Mouse (Mus musculus): ENCODE data around the gene AU040320. TPM values are rescaled to one million over a fixed set of nuclear protein-coding genes. Genes with fewer than 3 reads are reported as not detected.
A peak's percentile ranks its signal among the peaks of the same experiment; 100 is the strongest.

Gene AU040320
- polyA plus RNA-seq, 1 experiment: 11.1 TPM

- Histone ChIP-seq H3K4me1 (ENCODE audit: control insufficient read depth, insufficient read depth, insufficient read length, low read length) (peaks cover 5% of the 10 kb centered on the region), H3K4me3 (ENCODE audit: insufficient read depth, low read depth, low read length) (no peak overlapping the region), H3K27ac (replicated peaks; ENCODE audit: low read depth, low read length) (no peak overlapping the region)
These were observed 50.0 kb downstream of the AU040320 start for GRCm38 (mm10) chr4:126803268-126803873.

- Histone ChIP-seq H3K27ac (replicated peaks; ENCODE audit: low read depth, low read length) (no peak overlapping the region), H3K4me3 (ENCODE audit: insufficient read depth, low read depth, low read length) (no peak overlapping the region), H3K4me1 (ENCODE audit: control insufficient read depth, insufficient read depth, insufficient read length, low read length) (peaks cover 5% of the 10 kb centered on the region)
These were observed 52.4 kb downstream of the AU040320 start for GRCm38 (mm10) chr4:126805741-126806140.

- Histone ChIP-seq H3K27ac (replicated peaks; ENCODE audit: low read depth, low read length) (no peak overlapping the region), H3K4me3 (ENCODE audit: insufficient read depth, low read depth, low read length) (no peak overlapping the region), H3K4me1 (ENCODE audit: control insufficient read depth, insufficient read depth, insufficient read length, low read length) (peaks cover 6% of the 10 kb centered on the region)
These were observed 53.5 kb downstream of the AU040320 start for GRCm38 (mm10) chr4:126806692-126807427.

GRCm38 (mm10) chr4:126810566-126810965, 57.2 kb downstream of the AU040320 start:
- Histone ChIP-seq H3K4me3 (ENCODE audit: insufficient read depth, low read depth, low read length) (no peak overlapping the region), H3K4me1 (ENCODE audit: control insufficient read depth, insufficient read depth, insufficient read length, low read length) (peaks cover 9% of the 10 kb centered on the region), H3K27ac (replicated peaks; ENCODE audit: low read depth, low read length) (no peak overlapping the region)

- Histone ChIP-seq H3K4me3 (ENCODE audit: insufficient read depth, low read depth, low read length) (no peak overlapping the region), H3K27ac (replicated peaks; ENCODE audit: low read depth, low read length) (no peak overlapping the region), H3K4me1 (ENCODE audit: control insufficient read depth, insufficient read depth, insufficient read length, low read length) (peaks cover 9% of the 10 kb centered on the region)
These were observed 59.9 kb downstream of the AU040320 start for GRCm38 (mm10) chr4:126813212-126813611.

GRCm38 (mm10) chr4:126814854-126815253, 61.5 kb downstream of the AU040320 start:
- Histone ChIP-seq H3K27ac (replicated peaks; ENCODE audit: low read depth, low read length) (no peak overlapping the region), H3K4me3 (ENCODE audit: insufficient read depth, low read depth, low read length) (no peak overlapping the region), H3K4me1 (ENCODE audit: control insufficient read depth, insufficient read depth, insufficient read length, low read length) (peaks cover 9% of the 10 kb centered on the region)

GRCm38 (mm10) chr4:126822891-126823882, 69.8 kb downstream of the AU040320 start:
- peaks cover 14% of the 10 kb centered on the region for H3K4me1 ChIP-seq (ENCODE audit: control insufficient read depth, insufficient read depth, insufficient read length, low read length)
- peak overlapping the region; percentile 68 for H3K27ac ChIP-seq (replicated peaks; ENCODE audit: low read depth, low read length)
- H3K4me3 ChIP-seq (ENCODE audit: insufficient read depth, low read depth, low read length): no peak overlapping the region

- no peak overlapping the region for H3K4me3 ChIP-seq (ENCODE audit: insufficient read depth, low read depth, low read length)
- peak overlapping the region; percentile 68 for H3K27ac ChIP-seq (replicated peaks; ENCODE audit: low read depth, low read length)
- peaks cover 14% of the 10 kb centered on the region for H3K4me1 ChIP-seq (ENCODE audit: control insufficient read depth, insufficient read depth, insufficient read length, low read length)
These were observed 70.6 kb downstream of the AU040320 start for GRCm38 (mm10) chr4:126823917-126824316.

GRCm38 (mm10) chr4:126831122-126831521, 77.8 kb downstream of the AU040320 start:
- Histone ChIP-seq H3K27ac (replicated peaks; ENCODE audit: low read depth, low read length) (no peak overlapping the region), H3K4me1 (ENCODE audit: control insufficient read depth, insufficient read depth, insufficient read length, low read length) (no peaks in the 10 kb centered on the region), H3K4me3 (ENCODE audit: insufficient read depth, low read depth, low read length) (no peak overlapping the region)

- H3K27ac ChIP-seq (replicated peaks; ENCODE audit: low read depth, low read length): no peak overlapping the region
- no peaks in the 10 kb centered on the region for H3K4me1 ChIP-seq (ENCODE audit: control insufficient read depth, insufficient read depth, insufficient read length, low read length)
- H3K4me3 ChIP-seq (ENCODE audit: insufficient read depth, low read depth, low read length): no peak overlapping the region
These were observed 85.5 kb downstream of the AU040320 start for GRCm38 (mm10) chr4:126838799-126839198.

- H3K4me3 ChIP-seq (ENCODE audit: insufficient read depth, low read depth, low read length): no peak overlapping the region
- no peaks in the 10 kb centered on the region for H3K4me1 ChIP-seq (ENCODE audit: control insufficient read depth, insufficient read depth, insufficient read length, low read length)
- H3K27ac ChIP-seq (replicated peaks; ENCODE audit: low read depth, low read length): no peak overlapping the region
These were observed 86.5 kb downstream of the AU040320 start for GRCm38 (mm10) chr4:126839873-126840272.

GRCm38 (mm10) chr4:126840996-126841560, 87.7 kb downstream of the AU040320 start:
- Histone ChIP-seq H3K4me3 (ENCODE audit: insufficient read depth, low read depth, low read length) (no peak overlapping the region), H3K27ac (replicated peaks; ENCODE audit: low read depth, low read length) (no peak overlapping the region), H3K4me1 (ENCODE audit: control insufficient read depth, insufficient read depth, insufficient read length, low read length) (no peaks in the 10 kb centered on the region)

GRCm38 (mm10) chr4:126842911-126843310, 89.6 kb downstream of the AU040320 start:
- no peaks in the 10 kb centered on the region; the same call in 1 of the 2 replicates for H3K4me1 ChIP-seq (ENCODE audit: control insufficient read depth, insufficient read depth, insufficient read length, low read length)
- no peak overlapping the region for H3K4me3 ChIP-seq (ENCODE audit: insufficient read depth, low read depth, low read length)
- no peak overlapping the region for H3K27ac ChIP-seq (replicated peaks; ENCODE audit: low read depth, low read length)

GRCm38 (mm10) chr4:126845664-126846063, 92.3 kb downstream of the AU040320 start:
- Histone ChIP-seq H3K4me1 (ENCODE audit: control insufficient read depth, insufficient read depth, insufficient read length, low read length) (no peaks in the 10 kb centered on the region; the same call in 1 of the 2 replicates), H3K27ac (replicated peaks; ENCODE audit: low read depth, low read length) (no peak overlapping the region), H3K4me3 (ENCODE audit: insufficient read depth, low read depth, low read length) (no peak overlapping the region)

- Histone ChIP-seq H3K27ac (replicated peaks; ENCODE audit: low read depth, low read length) (no peak overlapping the region), H3K4me1 (ENCODE audit: control insufficient read depth, insufficient read depth, insufficient read length, low read length) (no peaks in the 10 kb centered on the region; the same call in 1 of the 2 replicates), H3K4me3 (ENCODE audit: insufficient read depth, low read depth, low read length) (no peak overlapping the region)
These were observed 93.6 kb downstream of the AU040320 start for GRCm38 (mm10) chr4:126846971-126847370.

All from brown adipose tissue, adult 24 weeks (tissue).